Mouse (Mus musculus) testis, adult 2 months (tissue): ENCODE data around the gene Gm5767.

Source experiments
- CTCF ChIP-seq: fragments of 200-500 bp; IDR thresholded peaks from 2 replicates; pipeline ENCODE4 v1.5.1; 2012; ENCODE audit warnings: low read depth, mild to moderate bottlenecking, inconsistent platforms, low read length, moderate library complexity; ENCODE audit not compliant: control insufficient read depth, insufficient read depth, insufficient replicate concordance
- POLR2A ChIP-seq: fragments of 200-500 bp; IDR thresholded peaks from 2 replicates; pipeline ENCODE4 v1.6.1; 2012; ENCODE audit warnings: low read depth, mild to moderate bottlenecking, inconsistent platforms, low read length, moderate library complexity; ENCODE audit not compliant: control insufficient read depth

DNA sequence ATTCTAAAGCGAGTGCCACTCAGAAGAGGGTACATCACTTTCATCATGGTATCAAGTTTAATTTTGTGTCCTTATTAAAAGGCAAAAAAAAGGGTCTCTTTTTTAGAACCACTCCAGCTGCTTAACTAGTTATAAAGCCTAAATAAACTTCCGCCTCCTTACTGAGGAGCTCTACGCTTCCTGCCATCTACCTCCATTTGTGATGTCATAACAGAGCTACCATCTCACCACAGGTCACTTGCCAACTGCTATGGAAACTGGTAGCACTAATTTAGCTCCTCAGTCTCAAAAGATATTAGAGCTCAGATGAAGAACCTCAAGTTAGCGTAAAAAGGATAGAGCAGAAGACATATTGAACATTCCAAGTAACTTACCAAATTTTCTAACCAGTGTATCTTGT lies 39.9 kb downstream of the Gm5767 start:
- no peak for TF ChIP-seq CTCF
- no peak for TF ChIP-seq POLR2A
